Mouse (Mus musculus) bone marrow, adult 2 months (tissue): ENCODE measurements around the gene Mt1.

ENCODE experiments used
- CTCF ChIP-seq: fragments of 200-500 bp; IDR thresholded peaks from 2 replicates; pipeline ENCODE4 v1.5.1; 2011; ENCODE audit warnings: low read length, control low read depth; ENCODE audit not compliant: control insufficient read depth, insufficient read depth
- POLR2A ChIP-seq: fragments of 200-500 bp; IDR thresholded peaks from 2 replicates; pipeline ENCODE4 v1.6.1; 2011; ENCODE audit warnings: low read depth, mild to moderate bottlenecking, control low read depth, low read length, borderline replicate concordance; ENCODE audit not compliant: control insufficient read depth

DNA sequence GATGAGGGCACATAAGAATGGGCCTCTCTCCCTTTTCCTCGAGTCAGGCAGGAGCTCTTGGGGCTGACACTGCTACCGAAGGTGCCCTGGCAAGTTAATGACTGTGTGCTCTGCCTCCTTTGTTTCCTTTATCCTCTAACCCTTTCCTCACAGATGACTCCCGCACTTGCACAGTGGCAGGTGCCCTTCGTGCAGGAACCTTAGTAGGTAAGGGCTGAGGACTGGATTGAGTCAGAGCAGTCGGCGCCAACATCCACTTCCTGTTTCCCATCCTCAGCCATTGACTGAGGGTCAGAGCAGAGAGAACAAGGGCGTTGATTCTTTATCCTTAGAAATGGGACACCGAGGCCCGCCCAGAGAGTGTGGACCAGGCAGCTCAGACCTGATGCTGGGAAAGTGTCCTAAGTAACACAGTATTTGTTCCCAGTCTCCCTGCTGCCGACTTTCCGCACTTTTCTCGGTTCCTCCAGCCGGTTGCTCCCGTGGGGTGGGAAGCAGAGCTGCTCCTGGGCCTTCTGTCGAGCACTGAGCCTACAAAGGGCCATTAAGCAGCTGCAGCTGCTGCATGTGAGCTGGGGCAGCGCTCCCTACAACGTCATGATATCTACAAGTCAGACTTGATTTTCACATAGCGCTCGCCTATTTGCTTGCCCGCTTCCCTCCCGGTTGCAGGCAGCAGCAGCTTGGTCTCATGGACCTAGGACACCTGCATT lies 8.6 kb downstream of the Mt1 start:
- TF ChIP-seq POLR2A (no peak), CTCF (no peak)
